Mouse (Mus musculus) brain, adult 2 months (tissue): ENCODE measurements around the gene Tbcel.

Experiments
- DNase-seq: peaks from one replicate; pipeline ENCODE4 v3.0.0; 2011; ENCODE audit warnings: low read depth, low spot score

The Tbcel gene

DNA sequence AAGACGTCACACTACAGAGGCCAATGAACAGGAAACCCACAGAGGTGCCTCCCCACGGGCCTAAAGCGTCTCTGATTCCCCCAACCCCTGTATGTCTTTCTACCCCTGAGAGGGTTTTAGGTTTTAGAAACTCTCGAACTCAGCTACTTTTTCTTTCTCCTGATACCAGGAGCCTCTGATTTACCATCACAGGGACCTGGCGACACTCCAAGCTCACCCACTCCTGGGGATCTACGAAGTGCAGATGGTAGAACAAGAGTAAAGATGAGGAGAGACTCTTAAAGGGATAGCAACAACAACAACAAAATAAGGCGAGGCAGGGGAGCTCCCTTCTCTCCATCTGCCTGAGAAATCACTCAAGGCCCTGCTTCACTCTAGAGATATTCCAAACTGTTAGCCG is 120.6 kb downstream of the Tbcel start:
- DNase-seq = peak; percentile 46

- no peak for DNase-seq
Observed at GRCm38 (mm10) chr9:42385656-42386055, 122.0 kb downstream of the Tbcel start.

DNA sequence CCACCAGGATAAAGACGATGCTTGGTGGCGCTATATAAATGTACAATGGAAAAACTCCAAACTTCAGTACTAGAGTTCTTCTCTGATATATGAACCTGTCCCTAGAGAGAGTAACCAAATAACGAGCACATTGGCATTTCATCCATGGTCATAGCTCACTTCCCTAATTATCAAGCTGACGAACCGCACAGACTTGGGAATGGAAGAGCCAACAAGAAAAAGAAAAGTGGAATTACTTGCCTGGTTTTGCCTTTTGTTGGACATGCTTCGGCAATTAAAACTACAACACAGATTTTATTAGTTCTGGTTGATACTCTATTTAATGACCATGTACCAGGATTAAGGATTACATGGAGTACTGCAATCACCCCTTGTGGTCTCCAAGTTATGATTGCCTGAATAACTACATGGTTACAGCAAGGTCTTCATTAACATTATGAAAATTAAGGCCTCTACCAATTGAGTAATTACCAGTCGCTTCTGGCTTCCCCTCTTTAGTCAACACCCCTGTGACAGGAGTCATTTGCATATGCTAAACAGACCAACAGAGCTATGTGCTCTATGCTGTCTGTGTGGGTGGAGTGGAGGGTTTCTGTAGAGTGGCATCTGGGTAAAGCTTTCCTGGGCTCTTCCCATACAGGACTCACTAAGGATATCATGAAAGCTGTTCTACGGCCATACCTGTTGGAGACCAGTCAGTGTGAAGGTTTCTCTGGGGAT is 124.8 kb downstream of the Tbcel start:
- no peak for DNase-seq

DNA sequence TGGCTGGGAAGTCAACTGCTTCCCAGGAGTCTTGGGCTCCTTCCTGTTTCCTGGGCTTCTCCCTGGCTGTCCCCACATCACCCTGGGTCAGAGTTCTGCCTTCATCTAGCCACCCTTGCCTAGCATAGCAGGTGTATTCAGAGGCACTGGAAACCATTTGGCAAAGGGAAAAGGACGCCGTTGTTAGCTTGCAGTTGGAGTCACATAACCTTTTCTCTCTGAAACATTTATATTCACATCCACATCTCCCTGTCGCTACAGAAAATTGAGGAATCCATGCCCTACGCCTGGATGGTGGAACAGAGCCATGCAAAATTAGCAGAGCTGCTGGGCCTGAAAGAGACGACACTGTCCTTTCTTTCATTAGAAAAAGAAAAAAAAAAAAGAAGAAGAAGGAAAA is 125.5 kb downstream of the Tbcel start:
- DNase-seq = peak; percentile 52

GRCm38 (mm10) chr9:42378071-42378470 is 129.5 kb downstream of the Tbcel start:
- DNase-seq = no peak

- no peak for DNase-seq
Observed at GRCm38 (mm10) chr9:42377656-42378055, 130.0 kb downstream of the Tbcel start.

DNA sequence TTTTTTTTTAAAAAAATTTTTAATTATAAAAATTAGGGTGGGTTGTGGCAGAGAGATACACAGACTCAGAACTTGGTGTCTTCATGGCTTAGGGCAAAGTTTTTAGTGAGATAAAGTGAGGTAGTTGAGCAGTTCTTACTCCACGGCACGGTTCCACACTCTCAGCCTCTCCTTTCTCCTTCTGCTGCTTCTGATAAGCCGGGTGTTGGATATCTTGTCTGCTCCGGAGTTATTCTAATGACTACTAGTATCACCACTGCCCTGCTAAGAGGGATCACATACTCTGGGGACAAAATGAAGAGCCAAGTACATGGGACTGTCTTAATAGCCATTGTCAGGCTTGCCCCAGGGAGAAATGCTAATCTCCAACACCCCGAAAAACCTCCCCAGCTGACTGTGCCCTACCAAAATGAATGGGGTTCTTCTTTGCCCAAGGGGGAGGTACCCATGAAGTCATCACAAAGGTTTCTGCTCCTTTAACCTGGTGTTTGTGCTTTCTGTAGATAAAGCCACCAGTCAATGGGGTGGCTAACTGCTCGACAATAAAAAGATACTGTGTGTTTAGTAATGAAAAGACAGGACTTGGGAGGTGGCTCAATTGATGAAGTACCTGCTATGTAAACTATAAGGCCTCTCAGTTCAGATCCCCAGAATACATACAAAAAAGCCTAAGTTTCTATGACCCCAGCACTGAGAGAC is 135.8 kb downstream of the Tbcel start:
- DNase-seq = no peak
